Mouse (Mus musculus) limb, embryonic 10.5 days (tissue): ENCODE measurements around the gene Dmbt1. TPM values are rescaled to one million over a fixed set of nuclear protein-coding genes. Genes with fewer than 3 reads are reported as not detected.

Experiments used
- DNase-seq: peaks from one replicate; pipeline ENCODE4 v3.0.0-alpha.2; 2017; ENCODE audit warnings: low spot score
- H3K27ac ChIP-seq: fragments of 300-500 bp; sonication (generic); 2 replicates; pipeline ENCODE4 v1.5.1; 2016; ENCODE audit warnings: mild to moderate bottlenecking
- H3K27me3 ChIP-seq: fragments of 300-500 bp; sonication (generic); 2 replicates; pipeline ENCODE4 v1.6.1; 2016; ENCODE audit warnings: low read depth, mild to moderate bottlenecking; ENCODE audit not compliant: poor library complexity, severe bottlenecking
- H3K36me3 ChIP-seq: fragments of 300-500 bp; sonication (generic); 2 replicates; pipeline ENCODE4 v1.6.1; 2016; ENCODE audit warnings: mild to moderate bottlenecking, moderate library complexity
- H3K4me1 ChIP-seq: fragments of 300-500 bp; sonication (generic); 2 replicates; pipeline ENCODE4 v1.6.1; 2016
- H3K4me3 ChIP-seq: fragments of 300-500 bp; sonication (generic); 2 replicates; pipeline ENCODE4 v1.5.1; 2016; ENCODE audit warnings: mild to moderate bottlenecking, moderate library complexity
- H3K9me3 ChIP-seq: fragments of 300-500 bp; sonication (generic); replicated peaks from 2 replicates; pipeline ENCODE4 v1.6.1; 2016; ENCODE audit warnings: mild to moderate bottlenecking
- WGBS: fragments of 180-500 bp; shearing (Covaris S2); methylation state at CpG from one replicate; pipeline ENCODE4 v1.1.7; 2016; 5-methylcytosine and 5-hydroxymethylcytosine counted together
- polyA plus RNA-seq: library from polyadenylated mRNA; unstranded; fragments of >200 nt; fragmentation: Nextera tagmentation; extraction: Ambion mirVana; gene quantifications from 2 replicates; pipeline ENCODE4 v1.2.1, GENCODE M21; 2016

Gene Dmbt1
- polyA plus RNA-seq, 1 experiment from 2014 or later, result not detected

DNA sequence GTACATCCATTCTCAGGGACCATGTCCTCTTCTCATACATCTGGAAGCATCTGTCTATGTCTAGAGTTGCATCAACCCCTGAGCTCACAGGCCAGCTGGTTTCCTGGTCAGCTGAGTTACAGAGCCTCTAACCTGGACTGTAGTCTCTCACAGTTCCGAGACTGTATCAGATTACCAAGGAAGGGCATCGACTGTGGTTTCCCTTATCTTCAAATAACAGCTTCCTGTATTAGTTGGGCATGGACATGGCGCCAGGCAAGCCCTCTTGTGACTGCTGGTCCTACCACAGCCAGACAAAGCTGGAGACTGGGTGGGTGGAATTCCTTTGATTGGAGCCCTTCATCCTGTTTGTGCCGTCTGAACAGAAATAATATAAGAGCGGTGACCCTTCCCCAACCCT, 121.2 kb downstream of the Dmbt1 start:
- no peaks in the 10 kb centered on the region for H3K36me3 ChIP-seq
- H3K27ac ChIP-seq, result no peak overlapping the region
- WGBS, result 82% methylated on average over 5 of the region's 5 CpGs
- H3K27me3 ChIP-seq, result no peaks in the 10 kb centered on the region
- no peaks in the 10 kb centered on the region for H3K4me1 ChIP-seq
- no peak for DNase-seq
- no peaks in the 10 kb centered on the region for H3K9me3 ChIP-seq
- no peak overlapping the region for H3K4me3 ChIP-seq

DNA sequence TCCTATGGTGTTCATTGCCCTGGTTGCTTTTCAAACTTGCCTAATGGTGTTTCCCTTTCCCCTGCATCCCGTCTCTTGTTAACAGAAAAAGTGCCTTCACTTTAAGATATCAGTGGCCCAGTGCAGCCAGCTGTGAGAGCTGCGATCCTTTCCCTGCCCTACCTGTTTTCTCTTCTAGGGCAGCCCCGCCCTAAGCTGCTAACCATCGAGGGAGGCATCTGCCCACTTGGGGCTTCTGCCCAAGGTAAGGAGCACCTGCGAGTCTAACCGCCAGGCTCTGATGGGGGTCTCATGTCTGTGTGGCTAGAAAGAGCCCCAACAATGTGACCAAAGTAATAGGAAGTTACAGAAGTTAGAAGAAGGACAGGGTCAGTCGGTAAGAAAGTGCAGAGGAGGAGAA, 130.4 kb downstream of the Dmbt1 start:
- Histone ChIP-seq H3K9me3 (no peaks in the 10 kb centered on the region), H3K4me1 (no peaks in the 10 kb centered on the region), H3K27me3 (no peaks in the 10 kb centered on the region), H3K36me3 (no peaks in the 10 kb centered on the region), H3K4me3 (no peak overlapping the region), H3K27ac (no peak overlapping the region)
- no peak for DNase-seq
- 76% methylated on average over 7 of the region's 7 CpGs for WGBS

DNA sequence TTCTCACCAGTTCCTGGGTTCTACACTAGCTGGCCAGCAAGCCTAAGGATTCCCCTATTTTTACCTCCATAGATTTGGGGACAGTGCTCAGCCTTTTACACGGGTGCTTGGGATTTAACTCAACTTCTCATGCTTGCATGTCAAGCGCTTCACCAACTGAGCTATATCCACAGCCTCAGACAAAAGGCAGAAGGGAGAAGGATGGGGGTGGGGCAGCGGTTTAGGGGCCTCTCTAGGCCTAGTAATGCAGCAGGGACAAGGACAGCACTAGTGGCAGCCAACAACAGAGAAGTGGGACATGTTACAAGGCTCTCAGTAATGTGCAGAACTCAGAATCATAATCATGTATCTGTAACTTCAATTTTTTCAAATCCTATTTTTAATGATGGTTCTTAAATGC, 135.9 kb downstream of the Dmbt1 start:
- no peak for DNase-seq
- Histone ChIP-seq H3K27ac (no peak overlapping the region), H3K27me3 (no peaks in the 10 kb centered on the region), H3K4me3 (no peak overlapping the region), H3K9me3 (no peaks in the 10 kb centered on the region), H3K36me3 (no peaks in the 10 kb centered on the region), H3K4me1 (no peaks in the 10 kb centered on the region)
- 75% methylated on average over 3 of the region's 3 CpGs for WGBS

DNA sequence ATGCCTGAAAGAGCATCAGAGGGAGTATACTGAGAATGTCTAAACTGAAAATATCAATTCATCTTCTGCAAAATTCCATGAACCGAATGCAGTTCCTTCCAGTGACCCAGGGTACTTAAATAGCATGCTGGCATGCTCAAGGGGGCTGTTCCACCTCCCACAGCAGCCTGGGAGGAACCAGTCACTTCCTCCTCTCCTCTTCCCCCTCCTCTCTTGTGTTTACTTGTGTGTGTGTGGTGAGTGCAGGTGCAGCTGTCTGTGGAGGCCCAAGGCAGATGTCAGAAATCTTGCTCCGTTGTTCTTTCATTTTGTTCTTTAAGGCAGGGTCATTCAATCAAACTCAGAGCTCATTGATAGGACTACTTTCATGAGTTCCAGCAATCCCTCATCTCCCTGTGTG, 137.2 kb downstream of the Dmbt1 start:
- no peak overlapping the region for H3K27ac ChIP-seq
- 72% methylated on average over 2 of the region's 2 CpGs for WGBS
- H3K36me3 ChIP-seq, result no peaks in the 10 kb centered on the region
- DNase-seq, result no peak
- no peak overlapping the region for H3K4me3 ChIP-seq
- no peaks in the 10 kb centered on the region for H3K4me1 ChIP-seq
- no peaks in the 10 kb centered on the region for H3K9me3 ChIP-seq
- no peaks in the 10 kb centered on the region for H3K27me3 ChIP-seq

Other genes starting within 250 kb of the Dmbt1 start
- 27.5 and 31.3 TPM in 2 replicates for gene Plekha1, start 166.3 kb upstream of the Dmbt1 start, polyA plus RNA-seq
- gene Htra1, start 95.9 kb upstream of the Dmbt1 start, polyA plus RNA-seq, result 3.0 and 5.1 TPM in 2 replicates
- gene 4933402N03Rik, start 114.3 kb downstream of the Dmbt1 start, polyA plus RNA-seq, result not detected in 2 replicates
- not detected in 2 replicates for gene 5430419D17Rik, start 142.3 kb downstream of the Dmbt1 start, polyA plus RNA-seq